Mouse (Mus musculus): Measurements from ENCODE around the gene Bco2.

- TF ChIP-seq POLR2A (IDR thresholded peaks at IDR 0.05; ENCODE audit: control insufficient read depth, extremely low read depth, insufficient read depth, low read length, poor library complexity) (no peak), CTCF (IDR thresholded peaks at IDR 0.05; ENCODE audit: borderline replicate concordance, control insufficient read depth, extremely low read depth, insufficient read depth, low read length, poor library complexity) (no peak)
Observed at GRCm38 (mm10) chr9:50500974-50501501, 53.9 kb downstream of the Bco2 start.
